Mouse (Mus musculus) heart, adult 2 months (tissue): Measurements from ENCODE around the gene Dlgap3.
A peak's percentile ranks its signal among the peaks of the same experiment; 100 is the strongest.

Experiments used
- CTCF ChIP-seq: fragments of 200-600 bp; IDR thresholded peaks from 2 replicates; pipeline ENCODE4 v1.8.1; 2022; ENCODE audit warnings: antibody characterized with exemption, mild to moderate bottlenecking, moderate library complexity
- POLR2A ChIP-seq: fragments of 200-500 bp; IDR thresholded peaks from 2 replicates; pipeline ENCODE4 v1.6.1; 2011; ENCODE audit warnings: mild to moderate bottlenecking, low read depth, low read length, control low read depth; ENCODE audit not compliant: insufficient read depth

DNA sequence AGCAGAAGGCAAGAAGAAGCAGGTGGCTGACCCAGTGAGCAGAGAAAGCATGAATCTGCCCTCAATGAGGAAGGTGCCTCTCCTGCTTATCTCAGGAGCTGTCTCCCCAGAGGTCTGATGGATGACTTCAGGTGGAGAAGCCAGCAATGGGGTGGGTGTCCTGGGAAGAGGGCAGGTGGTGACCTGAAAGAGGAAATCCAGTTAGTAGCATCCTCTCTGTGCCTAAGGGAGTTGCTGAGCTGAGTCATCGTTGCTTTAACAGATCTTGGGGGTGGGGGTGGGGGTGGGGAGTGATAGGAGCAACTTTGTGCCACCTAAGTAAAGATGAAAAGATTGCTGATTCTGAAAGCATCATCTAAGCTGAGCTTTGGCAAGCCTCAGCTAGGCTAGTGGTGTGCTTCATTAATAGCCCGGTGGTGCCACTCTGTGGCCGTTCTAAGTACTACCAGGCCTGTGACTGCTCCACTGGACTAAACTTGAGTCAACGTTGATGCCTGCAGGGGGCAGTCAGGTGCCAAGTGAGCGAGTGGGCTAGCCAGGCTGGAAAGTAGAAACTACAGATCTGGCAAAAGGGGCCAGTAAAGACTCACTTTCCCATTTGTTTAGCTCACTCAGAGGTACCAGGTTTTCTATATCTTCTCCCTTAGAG, 80.8 kb downstream of the Dlgap3 start:
- TF ChIP-seq POLR2A (no peak), CTCF (peak; percentile 98)
